Mouse (Mus musculus): ENCODE measurements at regions not wholly inside any gene's neighbourhood (a gene's known extent, or its start where the extent isn't known, plus 50 kb on each side); places are given as distances from the start of the nearest gene placed in this dataset.
"Not testable (repeated sequence)": the region's sequence is repeated elsewhere in the genome, so short reads cannot be mapped to it uniquely, and the experiment has no call there.

- H3K9ac ChIP-seq (replicated peaks; ENCODE audit: low read length); H3K4me1 ChIP-seq (ENCODE audit: insufficient read depth, low read length); H3K27ac ChIP-seq; H3K36me3 ChIP-seq (ENCODE audit: insufficient read depth, low read length); H3K9me3 ChIP-seq (ENCODE audit: low read length); H3K27me3 ChIP-seq (ENCODE audit: insufficient read depth, low read length): not testable (repeated sequence)
- DNase-seq (ENCODE audit: low spot score) (peak; percentile 0), ATAC-seq (peak; percentile 91)
- WGBS, result 10% methylated on average over 25 of the region's 51 CpGs
- H3K4me2 ChIP-seq (ENCODE audit: low read depth, low read length), result peak overlapping the region; percentile 38; the same call in 1 of the 2 replicates
- H3K4me3 ChIP-seq (ENCODE audit: low read length), result peak overlapping the region; percentile 31
These were observed 106.5 kb downstream of the Zfp600 start for GRCm38 (mm10) chr4:146263038-146263685.

GRCm38 (mm10) chr4:146263790-146264189 is 107.2 kb downstream of the Zfp600 start:
- not testable (repeated sequence) for H3K9ac ChIP-seq (replicated peaks; ENCODE audit: low read length); H3K36me3 ChIP-seq (ENCODE audit: insufficient read depth, low read length); H3K4me1 ChIP-seq (ENCODE audit: insufficient read depth, low read length); H3K4me2 ChIP-seq (ENCODE audit: low read depth, low read length); H3K9me3 ChIP-seq (ENCODE audit: low read length); H3K4me3 ChIP-seq (ENCODE audit: low read length); ATAC-seq; H3K27ac ChIP-seq; DNase-seq (ENCODE audit: low spot score); H3K27me3 ChIP-seq (ENCODE audit: insufficient read depth, low read length)
- WGBS, result 47% methylated on average over 2 of the region's 5 CpGs

DNA sequence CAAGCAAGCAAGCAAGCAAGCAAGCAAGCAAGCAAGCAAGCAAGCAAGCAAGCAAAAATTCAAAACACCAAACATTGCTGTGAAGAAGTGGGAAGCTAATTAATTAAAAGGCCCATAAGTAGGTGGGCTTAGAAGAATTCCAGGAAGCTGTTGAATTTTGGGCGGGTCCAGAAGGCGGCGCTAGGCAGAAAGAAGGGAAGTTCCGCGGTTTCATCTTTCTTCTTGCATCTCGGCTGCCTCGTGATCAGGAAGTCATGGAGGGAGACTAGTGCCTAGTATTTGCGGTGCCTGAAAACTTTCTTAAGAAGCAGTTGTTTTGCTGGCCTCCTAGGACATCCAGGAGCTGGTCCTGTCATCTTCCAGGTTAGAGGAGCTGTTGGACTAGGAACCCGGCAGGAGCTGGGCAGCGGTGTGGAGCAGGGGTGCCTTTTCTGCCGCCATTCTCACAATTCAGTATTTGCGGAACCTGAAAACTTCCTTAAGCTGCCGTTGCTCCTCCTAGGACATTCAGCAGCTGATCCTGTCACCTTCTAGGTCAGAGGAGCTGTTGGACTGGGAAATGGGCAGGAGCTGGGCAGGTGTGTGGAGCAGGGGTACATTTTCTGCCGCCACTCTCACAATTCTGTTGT is 113.6 kb downstream of the Zfp600 start:
- WGBS, result no CpG with 5 or more reads among the region's 14 CpGs
- not testable (repeated sequence) for H3K4me1 ChIP-seq (ENCODE audit: insufficient read depth, low read length); H3K9ac ChIP-seq (replicated peaks; ENCODE audit: low read length); H3K36me3 ChIP-seq (ENCODE audit: insufficient read depth, low read length); H3K27ac ChIP-seq; H3K4me2 ChIP-seq (ENCODE audit: low read depth, low read length); DNase-seq (ENCODE audit: low spot score); ATAC-seq; H3K4me3 ChIP-seq (ENCODE audit: low read length); H3K9me3 ChIP-seq (ENCODE audit: low read length); H3K27me3 ChIP-seq (ENCODE audit: insufficient read depth, low read length)
